16 mouse cellular contexts compared by ENCODE assay signal in the genomic region with DNA sequence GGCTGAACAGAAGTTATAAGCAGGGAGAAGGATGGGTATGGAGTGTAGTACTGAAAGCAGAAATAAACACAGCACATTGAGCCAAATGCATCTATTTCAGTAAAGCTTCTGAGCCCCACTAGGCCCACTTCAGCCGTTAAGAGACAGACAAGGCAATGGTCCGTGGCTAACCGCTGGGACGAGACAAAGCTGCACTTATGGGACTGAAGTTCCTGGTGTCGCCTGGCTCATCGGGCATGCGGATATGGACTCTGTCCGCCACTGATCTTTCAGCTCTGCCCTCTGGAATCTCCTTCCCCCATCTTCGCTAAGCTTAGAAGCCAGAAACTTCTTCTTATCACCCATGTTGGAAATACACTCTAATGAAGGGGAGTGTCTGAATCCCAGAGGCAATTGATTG.
DNase-seq lines count a peak whose midpoint lies in the region; TF ChIP-seq lines count a peak whose summit lies in the region.
"Had no signal": no experiment of that assay in that cellular context is flagged by ENCODE, and none has a peak within 500 bp of the region (broad histone marks: within the 10 kb centered on the region; RNA-seq: fewer than 3 reads in every experiment).

No protein-coding gene starts in this region.

- H3K27ac ChIP-seq in heart, adult 2 months: peak overlapping the region; percentile 69
- H3K27ac ChIP-seq: hindbrain, embryonic 14.5 days; midbrain, embryonic 10.5 days had no signal

- H3K27me3 ChIP-seq in heart, adult 2 months (ENCODE audit: control insufficient read depth, insufficient read depth, low read length): no peaks in the 10 kb centered on the region

- no peak for TF ChIP-seq POLR2A in heart, adult 2 months (IDR thresholded peaks at IDR 0.05; ENCODE audit: insufficient read depth, low read depth, low read length)

- no peaks in the 10 kb centered on the region for H3K36me3 ChIP-seq in heart, adult 2 months (ENCODE audit: control insufficient read depth, insufficient read depth, low read length)
- H3K36me3 ChIP-seq: midbrain, embryonic 10.5 days had no signal

- H3K9ac ChIP-seq in heart, adult 2 months (ENCODE audit: low read depth, low read length): no peak overlapping the region
- H3K9ac ChIP-seq: forebrain, postnatal 0 days; hindbrain, embryonic 14.5 days had no signal

- no peaks in the 10 kb centered on the region; the same call in 1 of the 2 replicates for H3K79me2 ChIP-seq in heart, adult 2 months (replicated peaks; ENCODE audit: control insufficient read depth, insufficient read depth, low read length)

- intact Hi-C loops in heart, adult 2 months (cut with DNase I): loop anchor here (10.0 kb wide), 1 partner anchor 162 kb away; no protein-coding TSS in a partner anchor

- no peak for TF ChIP-seq CTCF in heart, adult 2 months (IDR thresholded peaks at IDR 0.05)

- H3K4me1 ChIP-seq in heart, adult 2 months (ENCODE audit: control insufficient read depth, insufficient read depth, low read length): peaks cover 13% of the 10 kb centered on the region

- DNase-seq in heart, adult 2 months: peak in 1 of 2 experiments; percentile 13
- no peak for DNase-seq in heart, postnatal 4 days
- DNase-seq in kidney, adult 9 months: peak; percentile 27
- DNase-seq in kidney, postnatal 14 days: no peak
- peak; percentile 10 for DNase-seq in right cerebral cortex, postnatal 4 days
- no peak for DNase-seq in right cerebral cortex, adult 2 months (ENCODE audit: low spot score in 2 of 2)
- DNase-seq in embryo, embryonic 10 days (ENCODE audit: low spot score): no peak
- DNase-seq in thymus, postnatal 10 days (ENCODE audit: low spot score in 2 of 2): no peak
- DNase-seq: adrenal gland, adult 2 months; cerebellum, adult 9-11 months; forebrain, postnatal 0 days; gastrocnemius, postnatal 36 days; lung, adult 2 months; thymus, postnatal 36 days had no signal

- no peak overlapping the region for H3K4me3 ChIP-seq in heart, adult 2 months
- H3K4me3 ChIP-seq: midbrain, embryonic 10.5 days had no signal

- WGBS in heart, adult 2 months: 47% methylated on average over 9 of the region's 9 CpGs

- no peak for TF ChIP-seq EP300 in heart, adult 2 months (IDR thresholded peaks at IDR 0.05; ENCODE audit: insufficient read depth, low read depth, low read length)

Comparison
In these comparisons a context has a peak if more than half of its experiments do, and no peak if none do; other contexts are left out.
1. DNase-seq: peak in kidney, adult 9 months (single experiment) and right cerebral cortex, postnatal 4 days (single experiment); none in heart, postnatal 4 days (single experiment), kidney, postnatal 14 days (single experiment), right cerebral cortex, adult 2 months (0 of 2), embryo, embryonic 10 days (single experiment) and thymus, postnatal 10 days (0 of 2).